Mouse (Mus musculus) macrophage (primary cell): Measurements from ENCODE around the gene Sumo2. TPM values are rescaled to one million over a fixed set of nuclear protein-coding genes. Genes with fewer than 3 reads are reported as not detected.

ENCODE experiments used
- H3K27ac ChIP-seq: fragments of 350-480 bp; formaldehyde crosslinking; 2 replicates; pipeline ENCODE4 v1.9.0; 2021
- H3K36me3 ChIP-seq: fragments of 350-480 bp; formaldehyde crosslinking; 2 replicates; pipeline ENCODE4 v1.9.0; 2021; ENCODE audit errors: inconsistent target
- H3K4me3 ChIP-seq: fragments of 350-480 bp; formaldehyde crosslinking; 2 replicates; pipeline ENCODE4 v1.9.0; 2021; ENCODE audit errors: inconsistent target
- H3K79me2 ChIP-seq: fragments of 350-480 bp; formaldehyde crosslinking; 2 replicates; pipeline ENCODE4 v1.9.0; 2021; ENCODE audit errors: inconsistent target
- WGBS: methylation state at CpG from one replicate; pipeline ENCODE4 v1.1.7; 2026; ENCODE audit warnings: inconsistent platforms; ENCODE audit not compliant: missing documents; 5-methylcytosine and 5-hydroxymethylcytosine counted together
- polyA plus RNA-seq: library from polyadenylated mRNA; stranded (reverse); fragments of 250-400 nt; gene quantifications from 3 replicates; pipeline ENCODE4 v1.2.4, GENCODE M21; 2018; ENCODE audit warnings: inconsistent platforms

Sumo2 gene
- polyA plus RNA-seq, 1 experiment from 2014 or later: 319 TPM

DNA sequence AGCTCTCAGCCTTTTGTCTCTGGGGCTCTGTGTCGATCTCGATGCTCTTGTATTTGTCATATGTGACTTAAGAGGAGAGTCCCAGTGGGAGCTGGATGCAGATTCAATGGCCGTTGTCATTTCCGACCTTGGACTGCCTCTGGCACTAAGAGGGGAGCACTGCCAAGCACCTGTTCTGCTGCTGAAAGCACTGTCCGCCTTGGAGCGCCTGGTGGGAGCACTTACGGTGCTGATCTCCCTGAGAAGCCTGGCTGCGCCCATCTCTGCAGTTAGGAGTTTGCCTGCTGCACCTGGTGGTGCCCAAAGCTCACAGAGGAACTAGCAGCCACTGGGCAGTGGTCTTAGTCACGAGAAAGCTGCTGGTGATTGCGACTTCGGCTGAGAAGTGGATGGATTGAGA is 52.8 kb downstream of the Sumo2 start:
- H3K27ac ChIP-seq: no peak overlapping the region
- peaks cover 35% of the 10 kb centered on the region; the same call in 1 of the 2 replicates for H3K36me3 ChIP-seq
- no peak overlapping the region for H3K4me3 ChIP-seq
- H3K79me2 ChIP-seq: peaks cover 97% of the 10 kb centered on the region
- 86% methylated on average over 11 of the region's 11 CpGs for WGBS

DNA sequence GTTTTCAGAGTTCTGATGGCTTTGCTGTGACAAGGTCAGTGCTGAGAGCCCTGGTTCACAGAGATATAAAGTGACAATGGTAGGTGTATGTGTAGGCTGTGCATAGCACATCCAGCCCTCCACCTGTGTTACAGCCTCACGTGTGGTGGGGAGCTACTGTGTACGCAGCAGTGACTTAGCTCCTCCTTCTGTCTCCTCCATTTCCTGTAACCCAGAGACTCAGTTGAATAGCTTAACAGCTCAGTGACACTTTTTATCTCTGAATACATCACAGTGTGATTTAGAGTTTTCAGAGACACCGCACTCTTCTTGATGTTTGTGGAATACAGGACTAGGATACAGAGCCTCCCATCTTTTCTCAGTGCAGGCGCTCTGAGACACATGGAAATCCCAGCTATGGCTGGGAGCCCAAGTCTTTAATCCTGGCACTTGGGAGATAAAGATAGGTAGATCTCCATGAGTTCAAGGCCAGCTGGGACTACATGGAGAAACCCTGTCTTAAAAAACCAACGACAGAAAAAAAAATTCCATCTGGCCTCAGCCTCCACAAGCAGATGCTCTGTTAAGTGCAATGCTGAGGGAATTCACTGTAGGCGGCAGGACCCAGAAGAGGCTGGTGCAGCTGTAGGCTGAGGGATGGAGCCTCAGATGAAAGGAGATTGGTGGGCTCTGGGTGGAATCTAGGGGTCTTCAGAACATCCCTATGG is 54.4 kb downstream of the Sumo2 start:
- H3K4me3 ChIP-seq: no peak overlapping the region
- H3K36me3 ChIP-seq: peaks cover 35% of the 10 kb centered on the region; the same call in 1 of the 2 replicates
- H3K79me2 ChIP-seq: peaks cover 86% of the 10 kb centered on the region
- WGBS: 98% methylated on average over 6 of the region's 6 CpGs
- H3K27ac ChIP-seq: no peak overlapping the region

DNA sequence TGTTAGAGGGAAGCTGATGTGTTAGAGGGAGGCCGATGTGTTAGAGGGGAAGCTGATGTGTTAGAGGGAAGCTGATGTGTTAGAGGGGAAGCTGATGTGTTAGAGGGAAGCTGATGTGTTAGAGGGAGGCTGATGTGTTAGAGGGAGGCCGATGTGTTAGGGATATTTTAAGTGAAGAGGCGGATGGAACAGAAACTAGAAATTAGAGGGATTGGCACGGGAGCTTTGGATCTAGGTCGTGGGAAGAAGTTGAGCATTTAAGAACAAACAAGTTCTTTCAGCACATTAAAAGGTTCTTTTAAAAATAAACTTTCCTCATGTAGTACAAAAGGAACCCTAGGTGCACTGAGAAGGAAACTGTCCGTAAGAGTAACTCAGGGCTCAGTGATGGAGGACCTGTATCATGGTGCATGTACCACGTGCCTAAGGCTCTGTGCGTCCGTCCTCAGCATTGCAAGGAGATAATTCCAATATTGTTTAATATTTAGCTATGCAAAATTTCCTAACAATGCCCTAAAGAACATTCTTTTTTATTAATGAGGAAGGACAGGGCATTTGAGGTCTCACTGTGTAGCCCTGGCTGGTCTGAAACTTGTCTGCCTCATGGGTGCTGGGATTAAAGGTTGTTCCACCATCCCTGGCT is 57.7 kb downstream of the Sumo2 start:
- 59% methylated on average over 9 of the region's 9 CpGs for WGBS
- H3K4me3 ChIP-seq: no peak overlapping the region; the same call in 1 of the 2 replicates
- peak overlapping the region; percentile 88 for H3K27ac ChIP-seq
- peaks cover 22% of the 10 kb centered on the region; the same call in 1 of the 2 replicates for H3K36me3 ChIP-seq
- peaks cover 66% of the 10 kb centered on the region for H3K79me2 ChIP-seq

DNA sequence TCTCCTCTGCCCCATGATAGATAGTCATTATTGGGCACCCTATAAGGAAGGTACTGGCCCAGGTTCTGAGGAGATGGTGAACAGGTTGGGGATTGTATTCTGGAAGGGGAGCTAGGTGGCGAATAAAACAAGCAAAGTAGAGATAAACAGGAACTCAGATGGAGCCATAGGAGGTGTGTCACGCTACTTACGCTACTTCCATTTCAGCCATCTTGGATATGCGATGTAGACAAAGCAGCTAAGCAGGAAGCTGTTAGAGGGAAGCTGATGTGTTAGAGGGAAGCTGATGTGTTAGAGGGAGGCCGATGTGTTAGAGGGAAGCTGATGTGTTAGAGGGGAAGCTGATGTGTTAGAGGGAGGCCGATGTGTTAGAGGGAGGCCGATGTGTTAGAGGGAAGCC is 58.7 kb downstream of the Sumo2 start:
- peaks cover 19% of the 10 kb centered on the region; the same call in 1 of the 2 replicates for H3K36me3 ChIP-seq
- 19% methylated on average over 7 of the region's 7 CpGs for WGBS
- peaks cover 56% of the 10 kb centered on the region for H3K79me2 ChIP-seq
- H3K4me3 ChIP-seq: peak overlapping the region; percentile 89
- H3K27ac ChIP-seq: peak overlapping the region; percentile 88

DNA sequence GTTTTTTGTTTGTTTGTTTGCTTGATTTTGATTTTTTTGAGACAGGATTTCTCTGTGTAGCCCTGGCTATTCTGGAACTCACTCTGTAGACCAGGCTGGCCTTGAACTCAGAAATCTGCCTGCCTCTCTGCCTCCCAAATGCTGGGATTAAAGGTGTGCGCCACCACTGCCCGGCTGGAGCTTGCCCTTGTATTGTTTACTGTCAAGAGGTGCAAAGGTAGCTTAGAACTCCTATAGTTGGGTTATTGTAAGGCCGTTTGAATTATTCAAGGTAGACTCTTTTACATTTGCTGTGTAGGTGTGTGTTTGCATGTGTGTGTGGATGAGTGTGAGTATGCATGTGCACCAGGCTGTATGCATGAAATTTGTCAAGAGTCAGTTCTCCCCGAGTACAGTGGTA is 59.4 kb downstream of the Sumo2 start:
- 81% methylated on average over 4 of the region's 4 CpGs for WGBS
- Histone ChIP-seq H3K27ac (peak overlapping the region; percentile 88), H3K79me2 (peaks cover 48% of the 10 kb centered on the region), H3K36me3 (peaks cover 14% of the 10 kb centered on the region; the same call in 1 of the 2 replicates), H3K4me3 (peak overlapping the region; percentile 89)

DNA sequence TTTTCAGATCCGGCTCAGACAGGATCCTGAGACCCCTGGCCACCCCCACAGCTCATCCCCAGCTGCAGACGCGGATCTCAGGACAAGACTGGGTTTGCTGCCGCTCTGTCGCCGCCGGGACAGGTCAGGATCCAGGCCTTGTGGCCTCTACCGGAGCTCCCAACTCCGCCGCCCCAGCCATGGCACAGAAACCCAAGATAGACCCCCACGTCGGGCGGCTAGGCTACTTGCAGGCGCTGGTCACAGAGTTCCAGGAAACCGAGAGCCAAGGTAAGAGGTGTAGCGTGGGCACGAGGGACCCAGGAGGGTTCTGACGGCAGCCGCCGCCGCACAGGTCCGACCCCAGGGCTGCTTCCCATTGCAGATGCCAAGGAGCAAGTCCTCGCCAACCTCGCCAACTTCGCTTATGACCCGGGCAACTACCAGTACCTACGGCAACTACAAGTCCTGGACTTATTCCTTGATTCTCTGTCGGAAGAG is 60.3 kb downstream of the Sumo2 start:
- WGBS: under 1% methylated on average over 19 of the region's 28 CpGs
- H3K4me3 ChIP-seq: peak overlapping the region; percentile 89
- peaks cover 40% of the 10 kb centered on the region for H3K79me2 ChIP-seq
- H3K27ac ChIP-seq: peak overlapping the region; percentile 88
- H3K36me3 ChIP-seq: peaks cover 9% of the 10 kb centered on the region; the same call in 1 of the 2 replicates

DNA sequence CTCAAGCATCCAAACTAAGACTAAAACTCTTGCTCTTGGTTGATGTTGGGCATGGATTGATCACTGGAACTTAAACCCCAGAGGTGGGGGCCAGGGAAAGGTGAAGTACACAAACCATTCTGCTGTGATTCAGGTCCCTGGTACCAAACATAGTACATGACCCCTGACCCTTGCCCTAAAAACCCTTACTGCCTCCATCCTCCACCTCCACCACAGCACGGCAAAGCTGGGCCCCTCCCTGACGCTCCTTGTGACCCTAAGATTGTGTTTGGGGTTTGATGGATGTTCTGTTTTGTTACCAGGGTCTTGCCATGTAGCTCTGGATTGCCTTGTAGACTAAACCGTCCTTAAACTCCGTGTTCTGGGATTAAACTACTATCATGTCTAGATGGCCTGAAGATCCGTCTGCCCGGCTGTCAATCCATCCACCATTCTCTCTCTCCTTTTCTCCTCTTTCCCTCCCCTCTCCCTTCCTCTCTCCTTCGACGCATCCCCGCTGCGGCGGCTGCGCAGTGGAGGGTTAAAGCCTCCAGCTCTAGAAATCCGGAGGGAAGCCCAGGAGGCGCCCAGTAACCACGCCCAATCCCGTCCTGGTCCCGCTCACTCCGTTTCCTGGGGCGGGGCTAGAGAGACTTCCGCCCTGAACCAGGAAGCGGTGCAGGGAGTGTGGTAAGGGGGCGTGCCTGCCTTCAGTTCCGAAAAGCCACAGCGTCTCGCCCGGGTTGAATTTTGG is 60.9 kb downstream of the Sumo2 start, which contains the start of gene Armc7:
Gene Armc7 (plus strand): TSS at position 643 of the 733 bp plus-strand sequence.
- peaks cover 34% of the 10 kb centered on the region for H3K79me2 ChIP-seq
- H3K36me3 ChIP-seq: peaks cover 8% of the 10 kb centered on the region; the same call in 1 of the 2 replicates
- H3K27ac ChIP-seq: peak within 1 kb of the TSS; percentile 88
- peak within 1 kb of the TSS; percentile 89 for H3K4me3 ChIP-seq
- 6% methylated on average over 24 of the region's 26 CpGs for WGBS

DNA sequence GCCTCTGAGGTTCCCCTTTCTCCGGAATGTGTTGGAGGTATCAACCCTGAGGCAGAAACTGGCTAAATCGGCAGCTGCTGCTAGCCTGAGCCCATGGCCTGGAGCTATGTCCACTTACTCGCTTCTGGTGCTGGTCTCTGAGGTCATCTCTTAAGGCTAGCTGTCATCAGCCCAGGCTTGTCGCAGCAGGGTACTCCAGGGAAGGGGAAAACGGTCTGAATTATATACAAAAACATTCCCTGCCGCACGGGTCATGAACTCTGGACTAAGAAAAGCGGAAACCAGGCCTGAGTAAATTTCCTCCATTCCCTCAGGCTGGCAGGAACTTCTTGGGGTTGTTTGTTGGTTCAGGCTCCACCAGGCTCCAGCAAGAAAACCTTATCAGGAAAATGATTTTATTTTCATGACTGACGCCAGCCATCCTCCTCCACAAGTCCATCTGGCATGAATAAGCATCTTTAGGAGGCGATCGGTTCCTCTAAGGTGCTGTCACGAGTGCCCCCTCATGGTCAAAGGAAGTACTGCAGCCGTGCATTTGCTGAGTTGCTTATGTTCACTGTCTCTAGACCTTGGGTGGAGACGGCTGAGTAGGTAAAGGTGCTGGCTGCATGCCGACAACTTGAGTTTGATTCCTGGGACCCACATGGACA is 62.3 kb downstream of the Sumo2 start:
- 14% methylated on average over 15 of the region's 15 CpGs for WGBS
- no peak overlapping the region for H3K4me3 ChIP-seq
- H3K79me2 ChIP-seq: peaks cover 19% of the 10 kb centered on the region
- no peaks in the 10 kb centered on the region for H3K36me3 ChIP-seq
- peak overlapping the region; percentile 56 for H3K27ac ChIP-seq

Other genes starting within 250 kb of the Sumo2 start
- gene Fads6, start 238.6 kb downstream of the Sumo2 start, polyA plus RNA-seq: 0.52 to 1.4 TPM (median 0.90 TPM) in 3 replicates
- not detected in 3 replicates for gene Otop2, start 229.1 kb downstream of the Sumo2 start, polyA plus RNA-seq
- not detected in 3 replicates for gene Ush1g, start 214.2 kb downstream of the Sumo2 start, polyA plus RNA-seq
- not detected in 3 replicates for gene Otop3, start 201.5 kb downstream of the Sumo2 start, polyA plus RNA-seq
- not detected in 3 replicates for gene Hid1, start 168.5 kb downstream of the Sumo2 start, polyA plus RNA-seq
- gene Cdr2l, start 154.4 kb downstream of the Sumo2 start, polyA plus RNA-seq: 0.06 TPM in 1 of 3 replicates, not detected in the others
- gene Mrpl58, start 132.5 kb downstream of the Sumo2 start, polyA plus RNA-seq: 33.0 to 43.0 TPM (median 39.2 TPM) in 3 replicates
- 377 to 621 TPM (median 390 TPM) in 3 replicates for gene Atp5h, start 116.3 kb downstream of the Sumo2 start, polyA plus RNA-seq
- 13.7 to 21.3 TPM (median 17.9 TPM) in 3 replicates for gene Kctd2, start 116.1 kb downstream of the Sumo2 start, polyA plus RNA-seq
- gene Trim80, start 95.7 kb downstream of the Sumo2 start, polyA plus RNA-seq: not detected in 3 replicates
- gene Slc16a5, start 73.8 kb downstream of the Sumo2 start, polyA plus RNA-seq: not detected in 3 replicates
- 21.4 to 26.8 TPM (median 22.9 TPM) in 3 replicates for gene Armc7, start 60.6 kb downstream of the Sumo2 start, polyA plus RNA-seq
- 54.5 to 73.7 TPM (median 60.1 TPM) in 3 replicates for gene Nt5c, start 44.4 kb downstream of the Sumo2 start, polyA plus RNA-seq
- 68.8 to 166 TPM (median 152 TPM) in 3 replicates for gene Jpt1, start 21.9 kb downstream of the Sumo2 start, polyA plus RNA-seq
- 11.4 to 41.8 TPM (median 14.7 TPM) in 3 replicates for gene Nup85, start 28.2 kb upstream of the Sumo2 start, polyA plus RNA-seq
- gene Mrps7, start 67.6 kb upstream of the Sumo2 start, polyA plus RNA-seq: 21.1 to 35.5 TPM (median 25.6 TPM) in 3 replicates
- 15.8 to 69.3 TPM (median 37.7 TPM) in 3 replicates for gene Gga3, start 67.8 kb upstream of the Sumo2 start, polyA plus RNA-seq
- gene Mif4gd, start 76.7 kb upstream of the Sumo2 start, polyA plus RNA-seq: 24.9 to 57.5 TPM (median 29.7 TPM) in 3 replicates
- 14.9 to 26.4 TPM (median 17.0 TPM) in 3 replicates for gene Slc25a19, start 92.0 kb upstream of the Sumo2 start, polyA plus RNA-seq
- gene Grb2, start 172.3 kb upstream of the Sumo2 start, polyA plus RNA-seq: 265 to 522 TPM (median 418 TPM) in 3 replicates
- gene Tmem94, start 229.2 kb upstream of the Sumo2 start, polyA plus RNA-seq: 13.8 to 22.4 TPM (median 14.1 TPM) in 3 replicates